Mouse (Mus musculus): Measurements from ENCODE around the gene Olfr1420. TPM values are rescaled to one million over a fixed set of nuclear protein-coding genes. Genes with fewer than 3 reads are reported as not detected.
"Not testable (repeated sequence)": the region's sequence is repeated elsewhere in the genome, so short reads cannot be mapped to it uniquely, and the experiment has no call there.

Olfr1420 gene
- total and polyA plus RNA-seq, 2 experiments from 2014 or later: not detected

DNA sequence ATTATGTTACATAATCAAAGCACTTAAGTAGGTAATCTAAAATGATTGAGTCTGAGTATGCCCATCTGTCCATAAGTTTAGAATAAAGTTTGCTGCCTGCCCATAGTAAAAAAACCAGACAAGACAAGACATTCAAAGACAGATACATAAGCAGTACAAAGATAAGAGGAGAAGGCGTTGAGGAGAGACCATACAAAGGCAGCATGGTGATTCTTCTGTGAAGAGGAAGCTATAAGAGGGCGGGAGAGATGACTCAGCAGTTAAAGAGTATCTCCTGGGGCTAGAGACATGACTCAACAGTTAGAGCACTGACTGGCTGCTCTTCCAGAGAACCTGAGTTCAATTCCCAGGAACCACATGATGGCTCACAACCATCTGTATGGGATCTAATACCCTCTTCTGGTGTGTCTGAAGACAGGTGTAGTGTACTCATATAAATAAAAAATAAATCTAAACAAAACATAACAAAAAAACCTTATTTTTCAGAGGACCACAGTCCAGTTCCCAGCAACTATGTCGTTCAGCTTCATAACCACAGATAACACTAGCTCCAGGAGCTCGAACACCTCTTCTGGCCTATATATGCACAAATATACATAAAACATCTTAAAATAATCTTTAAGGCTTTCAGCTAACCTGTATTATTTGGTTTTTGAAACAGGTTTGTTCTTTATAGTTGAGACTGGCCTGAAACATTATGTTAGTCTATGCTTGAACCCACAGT lies 41.8 kb downstream of the Olfr1420 start:
- ATAC-seq (ENCODE audit: low FRiP score) (no peak), DNase-seq (ENCODE audit: low spot score) (no peak)
- WGBS: 97% methylated on average over 4 of the region's 4 CpGs
- Histone ChIP-seq H3K4me3 (ENCODE audit: low read depth, low read length) (no peak overlapping the region), H3K4me2 (ENCODE audit: low read depth, low read length, poor library complexity, severe bottlenecking) (no peak overlapping the region), H3K36me3 (ENCODE audit: insufficient read depth, low read length) (peaks cover 57% of the 10 kb centered on the region), H3K27me3 (ENCODE audit: insufficient read depth, low read length) (no peaks in the 10 kb centered on the region), H3K4me1 (ENCODE audit: insufficient read depth, low read length) (no peaks in the 10 kb centered on the region), H3K9ac (replicated peaks; ENCODE audit: low read length, poor library complexity, severe bottlenecking) (no peak overlapping the region), H3K27ac (ENCODE audit: low read depth, low read length) (no peak overlapping the region), H3K9me3 (ENCODE audit: low read length) (no peaks in the 10 kb centered on the region)
- no peak for TF ChIP-seq CTCF (IDR thresholded peaks at IDR 0.05)

DNA sequence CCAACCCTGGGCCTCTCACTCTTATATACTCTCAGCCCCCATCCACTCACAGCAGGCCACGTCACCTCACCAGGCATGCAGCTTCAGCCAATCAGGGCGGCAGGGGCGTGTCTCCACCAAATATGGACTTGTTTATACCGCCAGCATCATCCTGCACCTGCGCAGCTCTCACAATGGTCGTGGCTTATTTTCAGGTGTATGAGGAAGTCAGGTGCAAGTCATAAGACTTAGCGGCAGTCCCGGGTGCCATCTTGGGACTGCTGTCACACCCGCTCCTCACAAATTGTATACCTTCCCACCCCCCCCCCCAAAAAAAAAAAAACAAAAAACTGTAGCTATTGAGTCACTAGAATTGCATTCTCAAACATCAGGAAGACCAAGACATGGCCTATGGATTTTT lies 60.1 kb downstream of the Olfr1420 start:
- H3K27me3 ChIP-seq (ENCODE audit: insufficient read depth, low read length); H3K4me2 ChIP-seq (ENCODE audit: low read depth, low read length, poor library complexity, severe bottlenecking); H3K9me3 ChIP-seq (ENCODE audit: low read length); H3K4me1 ChIP-seq (ENCODE audit: insufficient read depth, low read length); ATAC-seq (ENCODE audit: low FRiP score); H3K4me3 ChIP-seq (ENCODE audit: low read depth, low read length); H3K9ac ChIP-seq (replicated peaks; ENCODE audit: low read length, poor library complexity, severe bottlenecking); H3K27ac ChIP-seq (ENCODE audit: low read depth, low read length); DNase-seq (ENCODE audit: low spot score): not testable (repeated sequence)
- 96% methylated on average over 9 of the region's 9 CpGs for WGBS
- H3K36me3 ChIP-seq (ENCODE audit: insufficient read depth, low read length): peaks cover 20% of the 10 kb centered on the region; the same call in 1 of the 2 replicates

Small RNA genes within 50 kb of the gene (microRNA-seq; reads per million reads assigned to microRNA genes)
- 12.7 reads per million, percentile 24 among the genes with 10 or more reads in this experiment for gene Mir6994 (ENCODE audit: borderline number of aligned reads)

Other genes starting within 250 kb of the Olfr1420 start
- gene Ms4a3, start 245.7 kb upstream of the Olfr1420 start, total RNA-seq (2014; rRNA removed): not detected in 2 replicates
- gene Ms4a3, start 245.7 kb upstream of the Olfr1420 start, polyA plus RNA-seq (2015; fragmentation: Nextera tagmentation; extraction: Ambion mirVana): not detected in 2 replicates
- gene Oosp2, start 226.0 kb upstream of the Olfr1420 start, total RNA-seq (2014; rRNA removed): not detected in 2 replicates
- not detected in 2 replicates for gene Oosp2, start 226.0 kb upstream of the Olfr1420 start, polyA plus RNA-seq (2015; fragmentation: Nextera tagmentation; extraction: Ambion mirVana)
- gene Oosp1, start 195.4 kb upstream of the Olfr1420 start, total RNA-seq (2014; rRNA removed): not detected in 2 replicates
- not detected in 2 replicates for gene Oosp1, start 195.4 kb upstream of the Olfr1420 start, polyA plus RNA-seq (2015; fragmentation: Nextera tagmentation; extraction: Ambion mirVana)
- gene Oosp3, start 189.5 kb upstream of the Olfr1420 start, total RNA-seq (2014; rRNA removed): not detected in 2 replicates
- gene Oosp3, start 189.5 kb upstream of the Olfr1420 start, polyA plus RNA-seq (2015; fragmentation: Nextera tagmentation; extraction: Ambion mirVana): not detected in 2 replicates
- gene Gif, start 139.0 kb upstream of the Olfr1420 start, total RNA-seq (2014; rRNA removed): not detected in 2 replicates
- not detected in 2 replicates for gene Gif, start 139.0 kb upstream of the Olfr1420 start, polyA plus RNA-seq (2015; fragmentation: Nextera tagmentation; extraction: Ambion mirVana)
- 15.6 and 22.8 TPM in 2 replicates for gene Mrpl16, start 116.2 kb upstream of the Olfr1420 start, total RNA-seq (2014; rRNA removed)
- 52.3 and 53.0 TPM in 2 replicates for gene Mrpl16, start 116.2 kb upstream of the Olfr1420 start, polyA plus RNA-seq (2015; fragmentation: Nextera tagmentation; extraction: Ambion mirVana)
- 28.8 and 35.0 TPM in 2 replicates for gene Stx3, start 67.2 kb upstream of the Olfr1420 start, total RNA-seq (2014; rRNA removed)
- gene Stx3, start 67.2 kb upstream of the Olfr1420 start, polyA plus RNA-seq (2015; fragmentation: Nextera tagmentation; extraction: Ambion mirVana): 36.6 and 37.8 TPM in 2 replicates
- gene Olfr1417, start 47.3 kb upstream of the Olfr1420 start, total RNA-seq (2014; rRNA removed): not detected in 2 replicates
- gene Olfr1417, start 47.3 kb upstream of the Olfr1420 start, polyA plus RNA-seq (2015; fragmentation: Nextera tagmentation; extraction: Ambion mirVana): 0.16 and 0.18 TPM in 2 replicates
- gene Olfr1418, start 25.5 kb upstream of the Olfr1420 start, total RNA-seq (2014; rRNA removed): not detected in 2 replicates
- not detected in 2 replicates for gene Olfr1418, start 25.5 kb upstream of the Olfr1420 start, polyA plus RNA-seq (2015; fragmentation: Nextera tagmentation; extraction: Ambion mirVana)
- 0.16 TPM in 1 of 2 replicates, not detected in the other for gene Olfr1419, start 11.5 kb upstream of the Olfr1420 start, total RNA-seq (2014; rRNA removed)
- gene Olfr1419, start 11.5 kb upstream of the Olfr1420 start, polyA plus RNA-seq (2015; fragmentation: Nextera tagmentation; extraction: Ambion mirVana): not detected in 2 replicates
- gene Patl1, start 25.8 kb downstream of the Olfr1420 start, total RNA-seq (2014; rRNA removed): 11.8 and 13.4 TPM in 2 replicates
- gene Patl1, start 25.8 kb downstream of the Olfr1420 start, polyA plus RNA-seq (2015; fragmentation: Nextera tagmentation; extraction: Ambion mirVana): 10.7 and 11.9 TPM in 2 replicates
- 24.6 and 28.1 TPM in 2 replicates for gene Osbp, start 79.4 kb downstream of the Olfr1420 start, total RNA-seq (2014; rRNA removed)
- 2.8 TPM in 2 replicates for gene Osbp, start 79.4 kb downstream of the Olfr1420 start, polyA plus RNA-seq (2015; fragmentation: Nextera tagmentation; extraction: Ambion mirVana)
- not detected in 2 replicates for gene Olfr1423, start 154.8 kb downstream of the Olfr1420 start, total RNA-seq (2014; rRNA removed)
- gene Olfr1423, start 154.8 kb downstream of the Olfr1420 start, polyA plus RNA-seq (2015; fragmentation: Nextera tagmentation; extraction: Ambion mirVana): not detected in 2 replicates
- not detected in 2 replicates for gene Olfr1424, start 176.1 kb downstream of the Olfr1420 start, total RNA-seq (2014; rRNA removed)
- gene Olfr1424, start 176.1 kb downstream of the Olfr1420 start, polyA plus RNA-seq (2015; fragmentation: Nextera tagmentation; extraction: Ambion mirVana): not detected in 2 replicates
- gene Olfr1425, start 191.2 kb downstream of the Olfr1420 start, total RNA-seq (2014; rRNA removed): not detected in 2 replicates
- not detected in 2 replicates for gene Olfr1425, start 191.2 kb downstream of the Olfr1420 start, polyA plus RNA-seq (2015; fragmentation: Nextera tagmentation; extraction: Ambion mirVana)
- not detected in 2 replicates for gene Olfr1426, start 205.4 kb downstream of the Olfr1420 start, total RNA-seq (2014; rRNA removed)
- not detected in 2 replicates for gene Olfr1426, start 205.4 kb downstream of the Olfr1420 start, polyA plus RNA-seq (2015; fragmentation: Nextera tagmentation; extraction: Ambion mirVana)
- gene Olfr1427, start 216.8 kb downstream of the Olfr1420 start, total RNA-seq (2014; rRNA removed): not detected in 2 replicates
- not detected in 2 replicates for gene Olfr1427, start 216.8 kb downstream of the Olfr1420 start, polyA plus RNA-seq (2015; fragmentation: Nextera tagmentation; extraction: Ambion mirVana)
- gene Olfr1428, start 229.3 kb downstream of the Olfr1420 start, total RNA-seq (2014; rRNA removed): not detected in 2 replicates
- gene Olfr1428, start 229.3 kb downstream of the Olfr1420 start, polyA plus RNA-seq (2015; fragmentation: Nextera tagmentation; extraction: Ambion mirVana): not detected in 2 replicates
- not detected in 2 replicates for gene Olfr76, start 236.6 kb downstream of the Olfr1420 start, total RNA-seq (2014; rRNA removed)
- gene Olfr76, start 236.6 kb downstream of the Olfr1420 start, polyA plus RNA-seq (2015; fragmentation: Nextera tagmentation; extraction: Ambion mirVana): not detected in 2 replicates